Mouse (Mus musculus): Measurements from ENCODE around the gene Ifitm5. TPM values are rescaled to one million over a fixed set of nuclear protein-coding genes. Genes with fewer than 3 reads are reported as not detected.

Gene Ifitm5
- polyA plus RNA-seq, 1 experiment from 2014 or later, result 1.6 TPM

- Histone ChIP-seq H3K9me3 (replicated peaks; ENCODE audit: control insufficient read depth, low read length) (no peaks in the 10 kb centered on the region), H3K36me3 (ENCODE audit: control insufficient read depth, insufficient read depth) (no peaks in the 10 kb centered on the region), H3K27ac (ENCODE audit: low read length) (no peak overlapping the region), H3K4me2 (ENCODE audit: low read depth, low read length) (no peak overlapping the region), H3K27me3 (ENCODE audit: control insufficient read depth, insufficient read depth, low read length) (peaks cover 2% of the 10 kb centered on the region; the same call in 1 of the 2 replicates), H3K9ac (ENCODE audit: low read length) (no peak overlapping the region), H3K4me3 (ENCODE audit: low read length) (no peak overlapping the region), H3K4me1 (ENCODE audit: control insufficient read depth, insufficient read depth, low read length) (peaks cover 8% of the 10 kb centered on the region)
- ATAC-seq (replicated peaks; ENCODE audit: extremely low read depth, insufficient read depth, low FRiP score), result no peak
- 23% methylated on average over 2 of the region's 2 CpGs for WGBS
Measured at GRCm38 (mm10) chr7:140938896-140939295, 11.2 kb downstream of the Ifitm5 start.

- Histone ChIP-seq H3K27ac (ENCODE audit: low read length) (no peak overlapping the region), H3K4me1 (ENCODE audit: control insufficient read depth, insufficient read depth, low read length) (peaks cover 8% of the 10 kb centered on the region), H3K27me3 (ENCODE audit: control insufficient read depth, insufficient read depth, low read length) (peaks cover 2% of the 10 kb centered on the region; the same call in 1 of the 2 replicates), H3K4me3 (ENCODE audit: low read length) (no peak overlapping the region), H3K36me3 (ENCODE audit: control insufficient read depth, insufficient read depth) (no peaks in the 10 kb centered on the region), H3K4me2 (ENCODE audit: low read depth, low read length) (no peak overlapping the region), H3K9ac (ENCODE audit: low read length) (no peak overlapping the region), H3K9me3 (replicated peaks; ENCODE audit: control insufficient read depth, low read length) (no peaks in the 10 kb centered on the region)
- WGBS, result 46% methylated on average over 3 of the region's 3 CpGs
- ATAC-seq (replicated peaks; ENCODE audit: extremely low read depth, insufficient read depth, low FRiP score), result no peak
Measured at GRCm38 (mm10) chr7:140938436-140938835, 11.7 kb downstream of the Ifitm5 start.

- Histone ChIP-seq H3K9ac (ENCODE audit: low read length) (no peak overlapping the region), H3K4me3 (ENCODE audit: low read length) (no peak overlapping the region), H3K4me2 (ENCODE audit: low read depth, low read length) (no peak overlapping the region), H3K36me3 (ENCODE audit: control insufficient read depth, insufficient read depth) (no peaks in the 10 kb centered on the region), H3K4me1 (ENCODE audit: control insufficient read depth, insufficient read depth, low read length) (peaks cover 9% of the 10 kb centered on the region), H3K9me3 (replicated peaks; ENCODE audit: control insufficient read depth, low read length) (no peaks in the 10 kb centered on the region), H3K27ac (ENCODE audit: low read length) (no peak overlapping the region), H3K27me3 (ENCODE audit: control insufficient read depth, insufficient read depth, low read length) (peaks cover 31% of the 10 kb centered on the region)
- no peak for ATAC-seq (replicated peaks; ENCODE audit: extremely low read depth, insufficient read depth, low FRiP score)
- WGBS, result 79% methylated on average over 6 of the region's 6 CpGs
Measured at GRCm38 (mm10) chr7:140927181-140927580, 22.9 kb downstream of the Ifitm5 start.

GRCm38 (mm10) chr7:140923070-140923775, 26.9 kb downstream of the Ifitm5 start:
- Histone ChIP-seq H3K4me1 (ENCODE audit: control insufficient read depth, insufficient read depth, low read length) (peaks cover 9% of the 10 kb centered on the region), H3K9me3 (replicated peaks; ENCODE audit: control insufficient read depth, low read length) (no peaks in the 10 kb centered on the region), H3K36me3 (ENCODE audit: control insufficient read depth, insufficient read depth) (no peaks in the 10 kb centered on the region), H3K4me2 (ENCODE audit: low read depth, low read length) (peak overlapping the region; percentile 67), H3K27me3 (ENCODE audit: control insufficient read depth, insufficient read depth, low read length) (peaks cover 61% of the 10 kb centered on the region), H3K27ac (ENCODE audit: low read length) (no peak overlapping the region), H3K4me3 (ENCODE audit: low read length) (peak overlapping the region; percentile 52), H3K9ac (ENCODE audit: low read length) (no peak overlapping the region; the same call in 1 of the 2 replicates)
- 23% methylated on average over 30 of the region's 30 CpGs for WGBS
- ATAC-seq (replicated peaks; ENCODE audit: extremely low read depth, insufficient read depth, low FRiP score), result no peak

- Histone ChIP-seq H3K4me1 (ENCODE audit: control insufficient read depth, insufficient read depth, low read length) (peaks cover 9% of the 10 kb centered on the region), H3K36me3 (ENCODE audit: control insufficient read depth, insufficient read depth) (no peaks in the 10 kb centered on the region), H3K4me3 (ENCODE audit: low read length) (peak overlapping the region; percentile 52), H3K9ac (ENCODE audit: low read length) (peak overlapping the region; percentile 41), H3K9me3 (replicated peaks; ENCODE audit: control insufficient read depth, low read length) (no peaks in the 10 kb centered on the region), H3K4me2 (ENCODE audit: low read depth, low read length) (peak overlapping the region; percentile 67), H3K27ac (ENCODE audit: low read length) (no peak overlapping the region), H3K27me3 (ENCODE audit: control insufficient read depth, insufficient read depth, low read length) (peaks cover 63% of the 10 kb centered on the region)
- 2% methylated on average over 49 of the region's 49 CpGs for WGBS
- ATAC-seq (replicated peaks; ENCODE audit: extremely low read depth, insufficient read depth, low FRiP score), result no peak
Measured at GRCm38 (mm10) chr7:140922398-140923069, 27.6 kb downstream of the Ifitm5 start.

- H3K9me3 ChIP-seq (replicated peaks; ENCODE audit: control insufficient read depth, low read length), result no peaks in the 10 kb centered on the region
- no peak overlapping the region for H3K27ac ChIP-seq (ENCODE audit: low read length)
- no peak overlapping the region for H3K4me3 ChIP-seq (ENCODE audit: low read length)
- no peak for ATAC-seq (replicated peaks; ENCODE audit: extremely low read depth, insufficient read depth, low FRiP score)
- WGBS, result 23% methylated on average over 22 of the region's 22 CpGs
- H3K36me3 ChIP-seq (ENCODE audit: control insufficient read depth, insufficient read depth), result no peaks in the 10 kb centered on the region
- H3K4me1 ChIP-seq (ENCODE audit: control insufficient read depth, insufficient read depth, low read length), result peaks cover 9% of the 10 kb centered on the region
- peak overlapping the region; percentile 67; the same call in 1 of the 2 replicates for H3K4me2 ChIP-seq (ENCODE audit: low read depth, low read length)
- H3K27me3 ChIP-seq (ENCODE audit: control insufficient read depth, insufficient read depth, low read length), result peaks cover 63% of the 10 kb centered on the region
- no peak overlapping the region for H3K9ac ChIP-seq (ENCODE audit: low read length)
Measured at GRCm38 (mm10) chr7:140921225-140921975, 28.7 kb downstream of the Ifitm5 start.

- peaks cover 63% of the 10 kb centered on the region for H3K27me3 ChIP-seq (ENCODE audit: control insufficient read depth, insufficient read depth, low read length)
- no peak within 1 kb of the TSS for H3K4me2 ChIP-seq (ENCODE audit: low read depth, low read length)
- peaks cover 9% of the 10 kb centered on the region for H3K4me1 ChIP-seq (ENCODE audit: control insufficient read depth, insufficient read depth, low read length)
- H3K4me3 ChIP-seq (ENCODE audit: low read length), result no peak within 1 kb of the TSS
- H3K27ac ChIP-seq (ENCODE audit: low read length), result no peak within 1 kb of the TSS
- H3K9me3 ChIP-seq (replicated peaks; ENCODE audit: control insufficient read depth, low read length), result no peaks in the 10 kb centered on the region
- H3K9ac ChIP-seq (ENCODE audit: low read length), result no peak within 1 kb of the TSS
- ATAC-seq (replicated peaks; ENCODE audit: extremely low read depth, insufficient read depth, low FRiP score), result no peak
- H3K36me3 ChIP-seq (ENCODE audit: control insufficient read depth, insufficient read depth), result no peaks in the 10 kb centered on the region
- WGBS, result 66% methylated on average over 8 of the region's 8 CpGs
Measured at GRCm38 (mm10) chr7:140920418-140921029, 29.6 kb downstream of the Ifitm5 start, which contains the start of gene Nlrp6. Gene Nlrp6, plus strand, starts transcription at chr7:140920902.

- no peak overlapping the region for H3K4me3 ChIP-seq (ENCODE audit: low read length)
- H3K4me2 ChIP-seq (ENCODE audit: low read depth, low read length), result no peak overlapping the region
- peaks cover 9% of the 10 kb centered on the region for H3K4me1 ChIP-seq (ENCODE audit: control insufficient read depth, insufficient read depth, low read length)
- no peak overlapping the region for H3K27ac ChIP-seq (ENCODE audit: low read length)
- H3K9me3 ChIP-seq (replicated peaks; ENCODE audit: control insufficient read depth, low read length), result no peaks in the 10 kb centered on the region
- H3K36me3 ChIP-seq (ENCODE audit: control insufficient read depth, insufficient read depth), result no peaks in the 10 kb centered on the region
- H3K27me3 ChIP-seq (ENCODE audit: control insufficient read depth, insufficient read depth, low read length), result peaks cover 59% of the 10 kb centered on the region
- WGBS, result 35% methylated on average over 4 of the region's 4 CpGs
- no peak overlapping the region for H3K9ac ChIP-seq (ENCODE audit: low read length)
- no peak for ATAC-seq (replicated peaks; ENCODE audit: extremely low read depth, insufficient read depth, low FRiP score)
Measured at GRCm38 (mm10) chr7:140919911-140920310, 30.2 kb downstream of the Ifitm5 start.

Data from heart, embryonic 16.5 days (tissue).